Mouse (Mus musculus) MEL (cell line): Measurements from ENCODE around the gene Apoc4. TPM values are rescaled to one million over a fixed set of nuclear protein-coding genes. Genes with fewer than 3 reads are reported as not detected.

Experiments used
- DNase-seq: peaks from one replicate; pipeline ENCODE4 v3.0.0; 2011; ENCODE audit warnings: low read depth, low spot score
- H3K27ac ChIP-seq: 2 replicates; pipeline ENCODE4 v1.5.1; 2012; ENCODE audit warnings: low read depth, mild to moderate bottlenecking, control low read depth, low read length, moderate library complexity; ENCODE audit not compliant: control insufficient read depth
- H3K27me3 ChIP-seq, 2 experiments: fragments of 150-350 bp in 1 of 2; sonication (generic) in 1 of 2; 2 replicates each; pipeline ENCODE4 v1.6.1; 2012; ENCODE audit warnings: low read length in 2 of 2, mild to moderate bottlenecking in 2 of 2, improper control_type of control experiment in 1 of 2, moderate library complexity in 1 of 2; ENCODE audit not compliant: insufficient read depth in 2 of 2, control insufficient read depth in 1 of 2
- H3K36me3 ChIP-seq, 2 experiments: 2 replicates each; pipeline ENCODE4 v1.6.1; 2012 to 2014; ENCODE audit warnings: low read length in 2 of 2, improper control_type of control experiment in 1 of 2, inconsistent platforms in 1 of 2, mild to moderate bottlenecking in 1 of 2; ENCODE audit not compliant: insufficient read depth in 2 of 2, control insufficient read depth in 1 of 2
- H3K4me1 ChIP-seq, 2 experiments: fragments of 150-350 bp in 1 of 2; sonication (generic) in 1 of 2; 2 replicates each; pipeline ENCODE4 v1.6.1; 2012; ENCODE audit warnings: low read length in 2 of 2, improper control_type of control experiment in 1 of 2, mild to moderate bottlenecking in 1 of 2; ENCODE audit not compliant: insufficient read depth in 2 of 2, control insufficient read depth in 1 of 2
- H3K4me3 ChIP-seq, 2 experiments: fragments of 150-350 bp in 1 of 2; sonication (generic) in 1 of 2; 2 replicates each; pipeline ENCODE4 v1.5.1; 2012; ENCODE audit warnings: low read depth in 2 of 2, low read length in 2 of 2, mild to moderate bottlenecking in 2 of 2, moderate library complexity in 2 of 2, control low read depth in 1 of 2, improper control_type of control experiment in 1 of 2; ENCODE audit not compliant: control insufficient read depth in 1 of 2, insufficient read depth in 1 of 2
- H3K79me2 ChIP-seq: 2 replicates; pipeline ENCODE4 v1.6.1; 2012; ENCODE audit warnings: mild to moderate bottlenecking, low read length, moderate library complexity; ENCODE audit not compliant: control insufficient read depth, poor library complexity, insufficient read depth
- H3K9ac ChIP-seq: 2 replicates; pipeline ENCODE4 v1.6.1; 2012; ENCODE audit warnings: low read depth, mild to moderate bottlenecking, control low read depth, low read length, moderate library complexity; ENCODE audit not compliant: control insufficient read depth, poor library complexity, severe bottlenecking
- H3K9me3 ChIP-seq: fragments of 150-350 bp; sonication (generic); replicated peaks from 2 replicates; pipeline ENCODE4 v1.6.1; 2012; ENCODE audit warnings: mild to moderate bottlenecking, low read length, improper control_type of control experiment, moderate library complexity; ENCODE audit not compliant: insufficient read depth
- BHLHE40 ChIP-seq: IDR thresholded peaks from 2 replicates; pipeline ENCODE4 v1.6.1; 2012; ENCODE audit warnings: low read depth, mild to moderate bottlenecking, inconsistent platforms, low read length, improper control_type of control experiment, borderline replicate concordance
- CHD1 ChIP-seq: IDR thresholded peaks from 2 replicates; pipeline ENCODE4 v1.6.1; 2012; ENCODE audit warnings: low read depth, mild to moderate bottlenecking, inconsistent platforms, low read length, improper control_type of control experiment
- CHD2 ChIP-seq: IDR thresholded peaks from 2 replicates; pipeline ENCODE4 v1.6.1; 2011; ENCODE audit warnings: low read length, improper control_type of control experiment
- CTCF ChIP-seq, 3 experiments: IDR thresholded peaks in 2 of 3; conservative IDR thresholded peaks in 1 of 3; 2 replicates each; pipeline ENCODE4 v1.5.1; 2011 to 2012; ENCODE audit warnings: low read length in 3 of 3, low read depth in 2 of 3, mild to moderate bottlenecking in 2 of 3, improper control_type of control experiment in 1 of 3, inconsistent platforms in 1 of 3, mixed read lengths in 1 of 3, moderate library complexity in 1 of 3; ENCODE audit not compliant: control insufficient read depth in 1 of 3, insufficient read depth in 1 of 3, poor library complexity in 1 of 3, severe bottlenecking in 1 of 3
- E2F4 ChIP-seq: IDR thresholded peaks from 2 replicates; pipeline ENCODE4 v1.6.1; 2011; ENCODE audit warnings: low read depth, low read length, improper control_type of control experiment, borderline replicate concordance
- ELF1 ChIP-seq: IDR thresholded peaks from 2 replicates; pipeline ENCODE4 v1.6.1; 2014; ENCODE audit warnings: low read depth, mild to moderate bottlenecking, inconsistent platforms, low read length, improper control_type of control experiment, moderate library complexity
- EP300 ChIP-seq, 2 experiments: IDR thresholded peaks; 2 replicates each; pipeline ENCODE4 v1.6.1; 2011; ENCODE audit warnings: improper control_type of control experiment in 2 of 2, low read length in 2 of 2, low read depth in 1 of 2, mild to moderate bottlenecking in 1 of 2
- ETS1 ChIP-seq: IDR thresholded peaks from 2 replicates; pipeline ENCODE4 v1.6.1; 2012; ENCODE audit warnings: low read depth, mild to moderate bottlenecking, inconsistent platforms, low read length, improper control_type of control experiment, moderate library complexity
- GABPA ChIP-seq: IDR thresholded peaks from 2 replicates; pipeline ENCODE4 v1.6.1; 2012; ENCODE audit warnings: low read depth, mild to moderate bottlenecking, inconsistent platforms, low read length, improper control_type of control experiment, moderate library complexity
- GATA1 ChIP-seq: IDR thresholded peaks from 2 replicates; pipeline ENCODE4 v1.6.1; 2011; ENCODE audit warnings: low read depth, low read length, improper control_type of control experiment
- HCFC1 ChIP-seq: IDR thresholded peaks from 2 replicates; pipeline ENCODE4 v1.6.1; 2012; ENCODE audit warnings: low read depth, mild to moderate bottlenecking, inconsistent platforms, low read length, improper control_type of control experiment, moderate library complexity
- JUND ChIP-seq: IDR thresholded peaks from 2 replicates; pipeline ENCODE4 v1.6.1; 2011; ENCODE audit warnings: low read depth, mild to moderate bottlenecking, improper control_type of control experiment, low read length
- KAT2A ChIP-seq: conservative IDR thresholded peaks from 2 replicates; pipeline ENCODE4 v1.6.1; 2012; ENCODE audit warnings: low read depth, low read length, improper control_type of control experiment, inconsistent platforms
- MAFK ChIP-seq: IDR thresholded peaks from 2 replicates; pipeline ENCODE4 v1.6.1; 2011; ENCODE audit warnings: low read depth, mild to moderate bottlenecking, low read length, improper control_type of control experiment, borderline replicate concordance
- MEF2A ChIP-seq: IDR thresholded peaks from 2 replicates; pipeline ENCODE4 v1.6.1; 2014; ENCODE audit warnings: low read depth, mild to moderate bottlenecking, inconsistent platforms, low read length, improper control_type of control experiment; ENCODE audit not compliant: poor library complexity, insufficient replicate concordance, severe bottlenecking; ENCODE audit errors: extremely low read depth
- MYB ChIP-seq: IDR thresholded peaks from 2 replicates; pipeline ENCODE4 v1.6.1; 2011; ENCODE audit warnings: mild to moderate bottlenecking, low read depth, low read length, improper control_type of control experiment
- MYC ChIP-seq: IDR thresholded peaks from 2 replicates; pipeline ENCODE4 v1.6.1; 2011; ENCODE audit warnings: low read depth, mild to moderate bottlenecking, low read length, improper control_type of control experiment, moderate library complexity
- NELFE ChIP-seq: IDR thresholded peaks from 2 replicates; pipeline ENCODE4 v1.6.1; 2011; ENCODE audit warnings: low read depth, low read length, improper control_type of control experiment
- NRF1 ChIP-seq: IDR thresholded peaks from 2 replicates; pipeline ENCODE4 v1.6.1; 2014; ENCODE audit warnings: low read depth, mild to moderate bottlenecking, inconsistent platforms, low read length, improper control_type of control experiment, moderate library complexity; ENCODE audit not compliant: poor library complexity, insufficient read depth, severe bottlenecking
- POLR2A ChIP-seq, 2 experiments: IDR thresholded peaks; 2 replicates each; pipeline ENCODE4 v1.6.1; 2011 to 2012; ENCODE audit warnings: low read length in 2 of 2, mild to moderate bottlenecking in 2 of 2, control low read depth in 1 of 2, improper control_type of control experiment in 1 of 2, low read depth in 1 of 2, moderate library complexity in 1 of 2; ENCODE audit not compliant: control insufficient read depth in 1 of 2, insufficient read depth in 1 of 2, poor library complexity in 1 of 2
- POLR2AphosphoS2 ChIP-seq: IDR thresholded peaks from 2 replicates; pipeline ENCODE4 v1.6.1; 2011; ENCODE audit warnings: low read length, improper control_type of control experiment
- POLR2AphosphoS5 ChIP-seq: IDR thresholded peaks from 2 replicates; pipeline ENCODE4 v1.6.1; 2012; ENCODE audit warnings: low read depth, borderline replicate concordance, mild to moderate bottlenecking, inconsistent platforms, low read length, moderate library complexity, mixed read lengths
- RAD21 ChIP-seq: IDR thresholded peaks from 2 replicates; pipeline ENCODE4 v1.6.1; 2011; ENCODE audit warnings: mild to moderate bottlenecking, low read depth, low read length, improper control_type of control experiment
- SIN3A ChIP-seq: IDR thresholded peaks from 2 replicates; pipeline ENCODE4 v1.6.1; 2012; ENCODE audit warnings: low read length, improper control_type of control experiment, inconsistent platforms
- TAL1 ChIP-seq: IDR thresholded peaks from 2 replicates; pipeline ENCODE4 v1.6.1; 2012; ENCODE audit warnings: mild to moderate bottlenecking, inconsistent platforms, low read length, moderate library complexity, mixed read lengths
- TBP ChIP-seq: IDR thresholded peaks from 2 replicates; pipeline ENCODE4 v1.8.0; 2011; ENCODE audit warnings: low read depth, low read length, improper control_type of control experiment
- TCF12 ChIP-seq: IDR thresholded peaks from 2 replicates; pipeline ENCODE4 v1.6.1; 2014; ENCODE audit warnings: low read depth, mild to moderate bottlenecking, inconsistent platforms, low read length, improper control_type of control experiment, moderate library complexity
- UBTF ChIP-seq: IDR thresholded peaks from 2 replicates; pipeline ENCODE4 v1.6.1; 2012; ENCODE audit warnings: low read depth, mild to moderate bottlenecking, inconsistent platforms, low read length, improper control_type of control experiment, moderate library complexity, borderline replicate concordance; ENCODE audit not compliant: insufficient read depth
- USF1 ChIP-seq: IDR thresholded peaks from 2 replicates; pipeline ENCODE4 v1.6.1; 2014; ENCODE audit warnings: low read depth, mild to moderate bottlenecking, inconsistent platforms, low read length, improper control_type of control experiment, moderate library complexity
- USF2 ChIP-seq, 2 experiments: IDR thresholded peaks; 2 replicates each; pipeline ENCODE4 v1.6.1; 2011 to 2012; ENCODE audit warnings: improper control_type of control experiment in 2 of 2, low read length in 2 of 2, borderline replicate concordance in 1 of 2, inconsistent platforms in 1 of 2, low read depth in 1 of 2, mild to moderate bottlenecking in 1 of 2; ENCODE audit not compliant: insufficient read depth in 1 of 2
- ZC3H11A ChIP-seq: IDR thresholded peaks from 2 replicates; pipeline ENCODE4 v1.6.1; 2012; ENCODE audit warnings: low read depth, mild to moderate bottlenecking, inconsistent platforms, low read length, improper control_type of control experiment
- ZKSCAN1 ChIP-seq: IDR thresholded peaks from 2 replicates; pipeline ENCODE4 v1.6.1; 2012; ENCODE audit warnings: low read depth, mild to moderate bottlenecking, inconsistent platforms, low read length, improper control_type of control experiment, moderate library complexity
- ZMIZ1 ChIP-seq: IDR thresholded peaks from 2 replicates; pipeline ENCODE4 v1.6.1; 2012; ENCODE audit warnings: low read depth, mild to moderate bottlenecking, inconsistent platforms, low read length, improper control_type of control experiment, moderate library complexity
- ZNF384 ChIP-seq: IDR thresholded peaks from 2 replicates; pipeline ENCODE4 v1.6.1; 2012; ENCODE audit warnings: low read depth, mild to moderate bottlenecking, inconsistent platforms, low read length, improper control_type of control experiment
- polyA plus RNA-seq, 2 experiments: library from polyadenylated mRNA; stranded (reverse) in 1 of 2; unstranded in 1 of 2; fragments of >175 nt in 1 of 2; fragments of >200 nt in 1 of 2; gene quantifications; 2 replicates each; pipeline versions ENCODE4 v1.2.1 to v1.2.4; 2012; ENCODE audit warnings: low replicate concordance in 2 of 2, low read depth in 1 of 2; ENCODE audit not compliant: insufficient read length in 2 of 2, insufficient read depth in 1 of 2, missing spikeins in 1 of 2
- total RNA-seq: library from RNA; depleted of rRNA; stranded (reverse); fragments of 300-350 nt; gene quantifications from 2 replicates; pipeline ENCODE4 v1.2.3, GENCODE M21; 2012

The Apoc4 gene
- total and polyA plus RNA-seq, 3 experiments = not detected

- H3K27ac ChIP-seq = peak within 1 kb of the TSS; percentile 95
- peak within 1 kb of the TSS; percentile 89 for H3K9ac ChIP-seq
- H3K79me2 ChIP-seq = peaks cover 43% of the 10 kb centered on the region
- H3K36me3 ChIP-seq = peaks cover 0 to 11% of the 10 kb centered on the region in 2 experiments; a peak in 3 of 4 replicates
- H3K4me1 ChIP-seq = peaks cover 4 to 12% of the 10 kb centered on the region in 2 experiments; a peak in 3 of 4 replicates
- H3K9me3 ChIP-seq = no peaks in the 10 kb centered on the region
- peak; percentile 99 for DNase-seq
- peak within 1 kb of the TSS; percentile 81 to 87 for H3K4me3 ChIP-seq
- H3K27me3 ChIP-seq = no peaks in the 10 kb centered on the region
- no peak; the same call in 1 of the 2 replicates for TF ChIP-seq GABPA
- no peak for TF ChIP-seq MAFK
- peak; percentile 76; the same call in 1 of the 2 replicates for TF ChIP-seq POLR2AphosphoS2
- peak; percentile 34; the same call in 1 of the 2 replicates for TF ChIP-seq NRF1
- TF ChIP-seq ETS1 = no peak; the same call in 1 of the 2 replicates
- peak; percentile 29 to 88 (median 47); a peak in 5 of 6 replicates for TF ChIP-seq CTCF (IDR thresholded peaks at IDR 0.05 in 2 of 3, conservative IDR thresholded peaks at IDR 0.05 in 1 of 3; ENCODE audit: control insufficient read depth in 1 of 3, insufficient read depth in 1 of 3, low read depth in 2 of 3, low read length in 3 of 3, poor library complexity in 1 of 3, severe bottlenecking in 1 of 3)
- TF ChIP-seq NELFE = peak; percentile 81
- TF ChIP-seq ELF1 = peak; percentile 90
- TF ChIP-seq EP300 (IDR thresholded peaks at IDR 0.05; ENCODE audit: low read depth in 1 of 2, low read length in 2 of 2) = 0 out of 4 replicates have a peak, but pooled peaks of 1 of the 2 experiments have one; percentile 22
- TF ChIP-seq JUND = 0 out of 2 replicates have a peak, but pooled peaks have one; percentile 2
- TF ChIP-seq MEF2A = no peak
- TF ChIP-seq SIN3A = peak; percentile 99
- no peak for TF ChIP-seq GATA1
- TF ChIP-seq ZNF384 = peak; percentile 55; the same call in 1 of the 2 replicates
- TF ChIP-seq ZKSCAN1 = no peak
- TF ChIP-seq MYB = no peak
- TF ChIP-seq TCF12 = peak; percentile 48
- TF ChIP-seq HCFC1 = peak; percentile 89
- TF ChIP-seq CHD2 = peak; percentile 96
- no peak for TF ChIP-seq BHLHE40
- peak; percentile 80 for TF ChIP-seq TBP
- TF ChIP-seq ZMIZ1 = no peak
- no peak for TF ChIP-seq UBTF
- TF ChIP-seq KAT2A = peak; percentile 74
- peak; percentile 24 for TF ChIP-seq RAD21
- no peak for TF ChIP-seq CHD1
- peak; percentile 72; the same call in 1 of the 2 replicates for TF ChIP-seq E2F4
- TF ChIP-seq USF2 (IDR thresholded peaks at IDR 0.05; ENCODE audit: borderline replicate concordance in 1 of 2, insufficient read depth in 1 of 2, low read depth in 1 of 2, low read length in 2 of 2) = no peak
- TF ChIP-seq MYC = 0 out of 2 replicates have a peak, but pooled peaks have one; percentile 50
- TF ChIP-seq POLR2A (IDR thresholded peaks at IDR 0.05; ENCODE audit: control insufficient read depth in 1 of 2, insufficient read depth in 1 of 2, low read depth in 1 of 2, low read length in 2 of 2, poor library complexity in 1 of 2) = peak; percentile 53 to 71
- TF ChIP-seq ZC3H11A = no peak
- TF ChIP-seq POLR2AphosphoS5 = no peak
- 0 out of 2 replicates have a peak, but pooled peaks have one; percentile 7 for TF ChIP-seq TAL1
- no peak for TF ChIP-seq USF1
Observed at GRCm38 (mm10) chr7:19664955-19665841, 16.1 kb downstream of the Apoc4 start, which contains the start of gene Clptm1. Gene Clptm1 (minus strand): TSS chr7:19665033.
